Mouse (Mus musculus) ES-E14 (cell line): Measurements from ENCODE around the gene Fam83e.

Experiments used
- CHD2 ChIP-seq: IDR thresholded peaks from 2 replicates; pipeline ENCODE4 v1.6.1; 2014; ENCODE audit warnings: mild to moderate bottlenecking, low read depth, low read length, inconsistent platforms
- HCFC1 ChIP-seq: IDR thresholded peaks from 2 replicates; pipeline ENCODE4 v1.6.1; 2012; ENCODE audit warnings: low read length, inconsistent platforms, borderline replicate concordance; ENCODE audit not compliant: insufficient read depth
- MAFK ChIP-seq: IDR thresholded peaks from 2 replicates; pipeline ENCODE4 v1.6.1; 2014; ENCODE audit warnings: mild to moderate bottlenecking, low read depth, low read length, inconsistent platforms; ENCODE audit not compliant: insufficient read depth
- ZC3H11A ChIP-seq: IDR thresholded peaks from 2 replicates; pipeline ENCODE4 v1.6.1; 2012; ENCODE audit warnings: low read depth, mild to moderate bottlenecking, inconsistent platforms, low read length, borderline replicate concordance
- ZNF384 ChIP-seq: IDR thresholded peaks from 2 replicates; pipeline ENCODE4 v1.6.1; 2012; ENCODE audit warnings: low read depth, low read length, inconsistent platforms

- TF ChIP-seq ZNF384, result no peak
- no peak for TF ChIP-seq MAFK
- TF ChIP-seq CHD2, result no peak
- no peak for TF ChIP-seq HCFC1
- no peak for TF ChIP-seq ZC3H11A
Measured at GRCm38 (mm10) chr7:45710477-45711191, 10.4 kb upstream of the Fam83e start.
